Mouse (Mus musculus): ENCODE measurements around the gene Gsta3.
"Not testable (repeated sequence)": the region's sequence is repeated elsewhere in the genome, so short reads cannot be mapped to it uniquely, and the experiment has no call there.

- TF ChIP-seq POLR2A (IDR thresholded peaks at IDR 0.05; ENCODE audit: borderline replicate concordance, control insufficient read depth, low read depth, low read length); CTCF (IDR thresholded peaks at IDR 0.05; ENCODE audit: control insufficient read depth, insufficient read depth, low read length): not testable (repeated sequence)
These were observed 26.2 kb upstream of the Gsta3 start for GRCm38 (mm10) chr1:21213991-21214692.

All from bone marrow, adult 2 months (tissue).